8 mouse cellular contexts compared by ENCODE assay signal in genomic region chr2:80448231-80448630, GRCm38 (mm10). TPM values are rescaled to one million over a fixed set of nuclear protein-coding genes. Genes with fewer than 3 reads are reported as not detected.
A peak's percentile ranks its signal among the peaks of the same experiment; 100 is the strongest.
DNase-seq lines count a peak whose midpoint lies in the region; ATAC-seq lines count a peak whose summit lies in the region.

No protein-coding gene starts in this region.

- peaks cover 32% of the 10 kb centered on the region for H3K4me1 ChIP-seq in kidney, embryonic 15.5 days

- H3K27me3 ChIP-seq in kidney, embryonic 15.5 days: peaks cover 14% of the 10 kb centered on the region; the same call in 1 of the 2 replicates

- peak overlapping the region; percentile 58 for H3K9ac ChIP-seq in kidney, embryonic 15.5 days

- peak overlapping the region; percentile 65 for H3K4me3 ChIP-seq in kidney, embryonic 15.5 days (replicated peaks)

- 0 out of 2 replicates have a peak, but pooled peaks cover 3% of the 10 kb centered on the region for H3K9me3 ChIP-seq in kidney, embryonic 15.5 days (replicated peaks)

- no peaks in the 10 kb centered on the region for H3K36me3 ChIP-seq in kidney, embryonic 15.5 days

- no peak for DNase-seq in kidney, postnatal 25 days
- peak; percentile 10 for DNase-seq in cerebellum, adult 9-11 months
- peak; percentile 11 to 19 for DNase-seq in heart, adult 9 months (ENCODE audit: low spot score in 2 of 2)
- DNase-seq in layer of hippocampus, adult 18-20 months (ENCODE audit: low spot score in 2 of 2): peak; percentile 44 to 80
- peak; percentile 8 to 37 for DNase-seq in lung, postnatal 4 days
- DNase-seq in yolk sac, embryonic 10.5 days (ENCODE audit: low spot score): peak; percentile 58
- no peak for DNase-seq in urinary bladder, adult 2 months (ENCODE audit: low spot score)

- peak; percentile 52 for ATAC-seq in kidney, embryonic 15.5 days (replicated peaks; ENCODE audit: low FRiP score)

- WGBS in kidney, embryonic 15.5 days: 2% methylated on average over 12 of the region's 12 CpGs

- peak overlapping the region; percentile 99 for H3K4me2 ChIP-seq in kidney, embryonic 15.5 days

- H3K27ac ChIP-seq in kidney, embryonic 15.5 days: peak overlapping the region; percentile 84

RNA-seq across cellular contexts. Expression of gene Frzb, which starts 0.8 kb away (rescaled TPM):
- polyA plus RNA-seq in kidney, embryonic 15.5 days (2015; fragmentation: Nextera tagmentation; extraction: Ambion mirVana): 24.6 and 26.1 TPM in 2 replicates
- total RNA-seq in layer of hippocampus, adult 18-20 months (2021): 10 to 100 TPM; 30.0 to 32.9 TPM
- 4.6 and 5.6 TPM in 2 replicates for polyA plus RNA-seq in urinary bladder, adult 2 months (2012; rRNA removed)

Comparison
In these comparisons a context has a peak if more than half of its experiments do, and no peak if none do; other contexts are left out.
1. DNase-seq: peak in cerebellum, adult 9-11 months (single experiment), heart, adult 9 months (2 of 2), layer of hippocampus, adult 18-20 months (2 of 2), lung, postnatal 4 days (2 of 2) and yolk sac, embryonic 10.5 days (single experiment); none in kidney, postnatal 25 days (0 of 2) and urinary bladder, adult 2 months (single experiment).